Mouse (Mus musculus) layer of hippocampus, postnatal 25 days (tissue): ENCODE results near the gene Ropn1l. TPM values are rescaled to one million over a fixed set of nuclear protein-coding genes. Genes with fewer than 3 reads are reported as not detected.

Experiments
- DNase-seq, 2 experiments: peaks; one replicate each; pipeline ENCODE4 v3.0.0; 2022; ENCODE audit warnings: mixed read lengths in 2 of 2, low spot score in 1 of 2; ENCODE audit errors: extremely low spot score in 1 of 2
- total RNA-seq, 2 experiments: library from RNA; stranded (reverse); gene quantifications; 2 replicates each; pipeline ENCODE4 v1.2.3; 2021

Ropn1l gene
- 1 to 10 TPM; 1.3 to 1.5 TPM for total RNA-seq

DNA sequence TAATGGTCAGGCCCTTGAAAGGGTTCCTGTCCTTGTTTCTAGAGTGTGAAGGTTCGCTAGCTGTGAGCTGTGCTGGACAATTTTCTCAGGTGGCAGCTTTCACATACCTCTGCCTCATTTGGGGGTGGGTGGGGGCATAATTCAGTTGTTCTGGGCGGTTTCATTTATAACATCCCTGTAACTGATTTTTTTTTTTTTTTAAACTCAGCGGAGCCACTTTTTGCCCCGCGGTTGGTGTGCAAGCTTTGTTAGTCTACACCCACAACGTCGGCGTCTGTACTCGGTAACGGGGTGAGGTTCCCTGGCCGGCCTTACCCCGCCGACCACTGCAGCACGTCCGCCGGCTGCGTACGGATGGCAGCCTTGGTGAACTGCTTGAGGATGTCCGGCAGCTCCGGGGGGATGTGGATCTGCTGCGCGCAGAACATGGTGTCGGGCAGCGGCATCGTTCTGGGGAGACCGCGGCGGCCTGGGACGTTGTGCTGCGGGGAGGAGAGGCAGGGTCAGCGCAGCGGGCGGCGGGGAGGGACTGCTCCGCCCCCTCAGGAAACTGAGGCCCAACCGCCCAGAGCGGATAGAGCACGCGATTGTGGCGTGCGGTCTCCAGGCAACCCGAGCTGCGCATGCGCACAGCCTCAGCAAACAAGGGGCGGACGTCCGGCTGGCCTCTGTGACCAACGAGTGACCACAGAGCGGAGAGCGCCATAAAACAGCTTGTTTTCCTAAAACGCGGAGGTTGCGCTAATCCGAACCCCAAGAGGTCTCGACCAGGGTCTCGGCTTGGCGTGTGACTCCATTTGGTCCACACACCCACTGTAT, at the start of gene Ropn1l:
Ropn1l (minus strand) TSS at position 640 of the 819 bp plus-strand sequence.
- peak; percentile 84 to 88 for DNase-seq

- no peak for DNase-seq
Measured at GRCm38 (mm10) chr15:31502996-31503395, 49.5 kb upstream of the Ropn1l start.

DNA sequence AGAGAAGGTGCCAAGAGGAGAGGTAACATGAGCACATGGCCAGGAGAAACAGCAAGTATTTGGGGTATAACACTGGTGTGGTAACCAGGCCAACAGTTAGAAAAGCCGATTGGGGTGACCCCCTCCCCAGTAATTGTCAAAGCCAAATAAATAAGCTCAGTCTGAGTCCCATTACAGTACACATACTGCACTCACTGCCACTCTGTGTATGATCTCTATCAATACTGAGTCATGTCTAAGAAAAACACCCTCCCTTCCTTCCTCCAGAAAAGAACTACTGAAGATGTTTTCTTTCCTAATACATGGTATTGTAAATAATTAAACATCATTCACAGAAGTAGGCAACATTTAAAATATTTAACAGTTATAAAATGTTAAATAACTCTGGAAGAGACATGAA, 48.8 kb upstream of the Ropn1l start:
- DNase-seq: no peak

DNA sequence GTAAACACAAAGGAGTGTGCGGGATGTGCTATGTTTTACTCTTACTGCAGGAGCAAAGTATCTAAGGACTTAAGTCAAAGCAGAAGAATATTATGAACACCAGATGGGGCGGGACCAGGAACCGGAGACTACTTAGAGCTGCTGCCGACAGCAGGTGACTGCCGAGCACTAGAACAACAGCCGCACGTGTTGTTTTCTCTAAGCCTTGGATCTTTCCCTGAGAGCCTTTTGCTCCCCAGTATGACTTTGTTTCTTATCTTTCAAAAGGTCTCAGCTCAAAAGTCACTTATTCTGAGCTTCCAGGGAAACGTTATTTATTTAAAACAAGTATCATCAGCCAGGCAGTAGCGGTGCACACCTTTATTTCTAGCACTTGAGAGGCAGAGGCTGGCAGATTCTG, 41.3 kb upstream of the Ropn1l start:
- no peak for DNase-seq

DNA sequence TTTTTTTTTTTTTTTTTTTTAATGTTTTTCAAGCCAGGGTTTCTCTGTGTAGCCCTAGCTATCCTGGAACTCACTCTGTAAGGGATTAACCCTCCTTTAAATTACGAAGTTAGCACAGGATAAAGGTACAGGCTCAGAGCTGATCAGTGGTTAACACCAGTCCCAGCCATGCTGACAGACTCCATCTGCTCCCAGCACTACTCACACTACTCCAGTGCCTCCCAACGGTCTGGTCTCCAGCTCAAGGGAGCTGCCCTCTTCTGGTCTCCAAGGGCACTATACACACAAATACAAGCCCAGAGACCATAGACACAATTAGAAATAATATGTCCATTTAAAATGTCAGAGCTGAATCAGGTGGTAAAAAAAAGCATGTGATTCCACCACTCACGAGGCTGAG, 40.8 kb upstream of the Ropn1l start:
- no peak for DNase-seq

DNA sequence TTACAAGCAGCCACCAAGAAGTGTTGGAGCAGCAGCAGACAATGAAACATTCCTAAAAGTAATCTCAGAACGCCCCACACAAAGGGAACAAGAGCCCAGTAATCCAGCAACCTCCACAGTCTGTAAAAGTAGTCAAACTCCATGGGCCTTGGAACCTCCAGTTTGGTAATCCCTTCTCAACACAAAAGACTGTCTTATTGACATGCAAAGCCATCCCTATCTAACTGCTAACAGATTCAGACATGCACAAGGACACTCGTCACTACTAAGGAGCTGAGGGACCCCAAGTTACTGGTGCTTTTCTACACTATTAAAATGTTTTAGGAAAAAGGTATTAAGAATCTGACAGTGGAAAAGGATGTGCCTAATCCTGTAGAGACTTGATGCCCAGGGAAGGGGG, 33.9 kb upstream of the Ropn1l start:
- DNase-seq: no peak

DNA sequence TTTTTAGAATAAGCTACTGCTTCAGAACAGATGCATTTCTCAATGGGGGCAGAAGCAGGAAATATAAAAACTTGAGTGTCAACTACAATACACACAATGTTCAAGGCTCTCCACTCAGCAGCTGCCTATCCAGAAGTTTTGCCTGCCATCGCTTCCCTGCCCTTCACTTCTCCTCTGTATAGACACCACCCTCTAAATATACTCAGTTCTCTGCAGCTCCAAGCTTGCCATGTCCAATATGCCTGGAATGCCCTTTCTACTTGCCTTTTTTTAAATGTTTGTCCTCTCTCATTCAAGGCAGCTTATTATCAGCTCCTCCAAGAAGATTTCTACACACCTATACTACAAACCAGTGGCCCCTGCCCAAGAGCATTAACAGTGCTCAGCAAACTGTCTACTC, 23.1 kb upstream of the Ropn1l start:
- DNase-seq: no peak

GRCm38 (mm10) chr15:31472645-31473574, 19.4 kb upstream of the Ropn1l start:
- DNase-seq: no peak

- no peak for DNase-seq
Measured at GRCm38 (mm10) chr15:31471529-31471928, 18.0 kb upstream of the Ropn1l start.

GRCm38 (mm10) chr15:31469497-31469896, 16.0 kb upstream of the Ropn1l start:
- DNase-seq: no peak

- DNase-seq: no peak
Measured at GRCm38 (mm10) chr15:31468806-31469205, 15.3 kb upstream of the Ropn1l start.

DNA sequence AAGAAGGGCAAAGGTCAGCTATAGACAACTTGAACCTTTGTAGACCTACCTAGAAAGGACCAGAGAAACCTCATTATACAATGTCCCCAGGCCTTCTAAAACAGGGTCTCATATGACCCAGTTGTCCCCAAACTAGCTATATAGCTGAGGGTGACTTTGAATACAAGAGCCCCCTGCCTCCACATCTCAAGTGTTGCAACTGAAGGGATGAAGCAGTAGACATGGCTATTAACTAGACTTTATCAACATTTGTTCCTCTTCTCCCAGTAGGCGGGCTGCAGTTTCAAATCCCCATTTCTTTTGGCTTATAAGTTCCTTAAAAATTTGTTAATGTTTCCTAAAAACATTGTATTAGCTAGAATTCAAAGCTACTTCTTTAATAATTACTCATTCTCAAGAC, 13.2 kb upstream of the Ropn1l start:
- DNase-seq: no peak

DNA sequence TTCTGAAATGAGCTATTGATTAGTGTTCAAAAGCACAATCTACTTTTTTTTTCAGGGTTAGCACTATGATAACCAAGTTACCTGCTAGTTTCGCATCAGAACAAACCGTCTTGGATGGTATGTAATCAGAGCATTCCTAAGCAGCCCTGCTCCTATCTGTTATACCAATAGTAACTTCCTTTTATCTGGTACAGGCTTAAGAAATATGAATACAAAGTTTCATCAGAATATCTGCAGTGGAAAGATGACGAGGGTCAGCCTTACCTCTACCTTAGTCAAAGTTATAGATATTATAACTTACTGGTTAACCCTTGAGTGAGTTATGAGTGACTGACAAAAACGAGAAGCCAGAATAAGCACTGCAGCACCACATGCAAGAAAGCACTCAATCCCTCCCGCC, 12.8 kb upstream of the Ropn1l start:
- DNase-seq: no peak

GRCm38 (mm10) chr15:31465806-31466205, 12.3 kb upstream of the Ropn1l start:
- DNase-seq: no peak

DNA sequence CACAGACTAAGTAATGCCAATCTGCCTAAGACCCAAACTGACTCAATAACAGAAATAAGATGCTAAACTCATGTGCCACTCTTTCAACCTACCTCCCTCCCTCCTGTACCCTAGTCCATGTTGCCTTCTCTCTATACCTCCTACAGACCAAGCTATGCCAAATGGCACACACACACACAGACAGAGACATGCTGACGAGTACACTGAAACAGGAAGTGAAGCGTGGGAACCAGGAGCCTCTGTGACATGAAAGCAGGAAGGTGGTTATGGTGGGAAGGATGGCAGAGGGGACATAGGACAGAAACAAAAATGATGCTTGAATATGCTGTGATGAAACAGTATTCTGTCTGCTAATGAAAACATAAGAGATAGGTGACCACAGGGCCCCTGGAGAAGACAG, 7.0 kb upstream of the Ropn1l start:
- no peak for DNase-seq

- no peak for DNase-seq
Measured at GRCm38 (mm10) chr15:31458081-31458480, 4.5 kb upstream of the Ropn1l start.

DNA sequence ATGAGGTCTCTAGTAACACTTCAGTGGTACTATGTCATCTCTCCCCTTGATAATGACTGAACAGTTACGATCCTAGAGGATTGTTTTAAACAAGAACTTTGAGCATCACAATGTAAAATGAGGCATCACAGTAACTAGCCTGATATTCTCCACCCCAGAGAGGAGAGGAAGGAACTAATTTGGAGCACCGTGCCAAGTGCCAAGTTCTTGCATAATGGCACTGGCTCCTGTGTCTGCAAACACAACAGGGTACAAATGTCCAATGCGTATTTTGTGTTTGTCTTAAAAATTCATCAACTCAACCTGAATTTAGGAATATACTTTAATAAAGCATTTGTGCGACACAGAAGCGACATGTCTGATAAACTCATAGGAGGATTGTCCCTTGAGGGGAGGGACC, 2.8 kb upstream of the Ropn1l start:
- no peak for DNase-seq

DNA sequence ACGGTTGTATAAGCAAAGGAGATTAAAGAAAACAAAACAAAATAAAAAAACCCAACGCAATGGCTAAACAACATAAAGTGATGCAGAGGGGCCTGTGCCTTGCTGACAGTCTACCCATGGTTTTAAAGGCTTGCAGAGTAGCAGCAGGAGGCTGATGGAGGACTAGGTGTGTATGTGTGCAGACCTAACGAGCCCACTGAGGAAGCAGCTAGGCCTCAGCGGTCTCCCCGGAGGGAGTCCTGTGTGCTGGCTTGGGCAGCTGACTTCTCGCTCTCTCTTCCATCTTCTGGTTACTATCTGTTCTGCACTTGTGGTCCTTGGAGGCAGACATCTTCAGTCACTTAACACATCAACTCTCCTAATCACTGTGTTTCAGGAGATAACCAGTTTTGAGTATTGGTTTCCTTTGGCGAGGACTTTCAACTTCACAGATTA, 1.3 kb upstream of the Ropn1l start:
- no peak for DNase-seq

GRCm38 (mm10) chr15:31454096-31454860, 741 bp upstream of the Ropn1l start:
- no peak for DNase-seq

DNA sequence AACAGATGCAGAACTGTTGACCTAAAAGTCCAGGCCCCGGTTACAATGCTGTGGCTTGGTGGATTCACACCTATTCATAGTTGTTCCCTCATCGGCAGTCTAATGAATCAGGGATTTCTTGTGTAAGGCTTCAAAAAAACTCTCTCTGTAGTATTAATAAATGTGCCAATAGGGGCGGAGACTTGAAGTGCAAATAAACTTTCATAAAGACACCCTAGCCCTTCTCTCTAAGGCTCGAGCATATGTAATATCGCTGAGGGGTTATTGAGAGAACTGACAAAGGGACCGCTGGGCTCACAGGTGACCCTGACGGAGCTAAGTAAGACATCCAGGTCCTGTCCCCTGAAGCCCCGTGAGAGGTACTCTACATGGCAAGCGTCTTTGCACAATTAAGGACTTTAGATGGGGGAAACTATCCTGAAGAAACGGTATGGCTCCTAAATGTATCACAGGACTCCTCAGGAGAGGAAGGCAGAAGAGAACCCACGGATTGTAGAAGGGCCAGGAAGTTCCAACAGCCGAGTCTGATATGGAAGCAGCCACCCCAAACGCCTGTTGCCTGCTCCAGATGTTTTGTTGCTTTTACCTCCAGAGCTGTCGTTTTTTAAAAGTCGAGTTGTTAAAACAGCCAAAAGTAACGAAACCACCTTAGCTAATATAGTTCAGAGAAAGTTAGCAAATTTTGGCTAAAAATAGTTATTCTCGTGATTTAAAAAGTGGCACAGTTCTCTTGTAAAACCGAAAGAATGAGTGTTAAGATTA, 1.0 kb downstream of the Ropn1l start:
- DNase-seq: no peak
